Mouse (Mus musculus) cerebellum, postnatal 14 days (tissue): Measurements from ENCODE around the gene Robo4.
A peak's percentile ranks its signal among the peaks of the same experiment; 100 is the strongest.

ENCODE experiments used
- DNase-seq, 2 experiments: peaks; one replicate each; pipeline ENCODE4 v3.0.0; 2021; ENCODE audit warnings: mixed read lengths in 2 of 2

Gene Robo4

GRCm38 (mm10) chr9:37403011-37403410 is 1.3 kb downstream of the Robo4 start:
- no peak for DNase-seq

GRCm38 (mm10) chr9:37406372-37406771 is 4.7 kb downstream of the Robo4 start:
- DNase-seq: peak; percentile 54

- DNase-seq: peak in 1 of 2 experiments; percentile 28
Measured at GRCm38 (mm10) chr9:37407850-37408502, 6.3 kb downstream of the Robo4 start.

- no peak for DNase-seq
Measured at GRCm38 (mm10) chr9:37409698-37410445, 8.2 kb downstream of the Robo4 start.

- no peak for DNase-seq
Measured at GRCm38 (mm10) chr9:37412989-37413388, 11.3 kb downstream of the Robo4 start.

- no peak for DNase-seq
Measured at GRCm38 (mm10) chr9:37414666-37415065, 13.0 kb downstream of the Robo4 start.

- DNase-seq: peak; percentile 59 to 68
Measured at GRCm38 (mm10) chr9:37418791-37419190, 17.1 kb downstream of the Robo4 start.

- DNase-seq: peak; percentile 77 to 79
Measured at GRCm38 (mm10) chr9:37420676-37421075, 19.0 kb downstream of the Robo4 start.

GRCm38 (mm10) chr9:37421239-37421638 is 19.5 kb downstream of the Robo4 start:
- DNase-seq: no peak

- no peak for DNase-seq
Measured at GRCm38 (mm10) chr9:37429326-37429725, 27.6 kb downstream of the Robo4 start.

GRCm38 (mm10) chr9:37430582-37430981 is 28.9 kb downstream of the Robo4 start:
- DNase-seq: peak; percentile 93 to 96

GRCm38 (mm10) chr9:37432026-37432666 is 30.4 kb downstream of the Robo4 start:
- peak in 1 of 2 experiments; percentile 57 for DNase-seq

GRCm38 (mm10) chr9:37432720-37433421 is 31.2 kb downstream of the Robo4 start, which contains the start of gene Robo3:
Robo3 (minus strand) TSS chr9:37433246.
- DNase-seq: no peak

- no peak for DNase-seq
Measured at GRCm38 (mm10) chr9:37433823-37434560, 32.3 kb downstream of the Robo4 start.

- DNase-seq: no peak
Measured at GRCm38 (mm10) chr9:37434932-37435331, 33.2 kb downstream of the Robo4 start.

- no peak for DNase-seq
Measured at GRCm38 (mm10) chr9:37435616-37436015, 33.9 kb downstream of the Robo4 start.

- DNase-seq: no peak
Measured at GRCm38 (mm10) chr9:37437772-37438735, 36.4 kb downstream of the Robo4 start.

GRCm38 (mm10) chr9:37452401-37452800 is 50.7 kb downstream of the Robo4 start:
- no peak for DNase-seq

GRCm38 (mm10) chr9:37453328-37453727 is 51.6 kb downstream of the Robo4 start:
- peak in 1 of 2 experiments; percentile 5 for DNase-seq

- DNase-seq: peak in 1 of 2 experiments; percentile 8
Measured at GRCm38 (mm10) chr9:37454011-37454492, 52.4 kb downstream of the Robo4 start.

GRCm38 (mm10) chr9:37454991-37455390 is 53.3 kb downstream of the Robo4 start:
- DNase-seq: peak in 1 of 2 experiments; percentile 3
